Mouse (Mus musculus) embryonic fibroblast, embryonic 13.5 days (primary cell): ENCODE measurements around the gene Tatdn2. TPM values are rescaled to one million over a fixed set of nuclear protein-coding genes. Genes with fewer than 3 reads are reported as not detected.
A peak's percentile ranks its signal among the peaks of the same experiment; 100 is the strongest.

Experiments used
- H3K27ac ChIP-seq: 2 replicates; pipeline ENCODE4 v1.5.1; 2012; ENCODE audit warnings: low read length, control low read depth, inconsistent platforms; ENCODE audit not compliant: insufficient read depth
- H3K4me1 ChIP-seq: 2 replicates; pipeline ENCODE4 v1.6.1; 2011; ENCODE audit warnings: low read length; ENCODE audit not compliant: control insufficient read depth, insufficient read depth
- H3K4me3 ChIP-seq: 2 replicates; pipeline ENCODE4 v1.5.1; 2011; ENCODE audit warnings: mild to moderate bottlenecking, control low read depth, low read length; ENCODE audit not compliant: insufficient read depth
- CTCF ChIP-seq: IDR thresholded peaks from 2 replicates; pipeline ENCODE4 v1.5.1; 2011; ENCODE audit warnings: mild to moderate bottlenecking, control low read depth, low read length, moderate library complexity, borderline replicate concordance; ENCODE audit not compliant: insufficient read depth
- POLR2A ChIP-seq: IDR thresholded peaks from 2 replicates; pipeline ENCODE4 v1.6.1; 2011; ENCODE audit warnings: low read depth, mild to moderate bottlenecking, control low read depth, low read length, moderate library complexity
- polyA plus RNA-seq: library from polyadenylated mRNA; stranded (reverse); fragments of >200 nt; gene quantifications from 2 replicates; pipeline ENCODE4 v1.2.4, GENCODE M21; 2011; ENCODE audit warnings: low read depth; ENCODE audit not compliant: missing spikeins, insufficient read length

Tatdn2 gene
- polyA plus RNA-seq, 1 experiment: 48.1 TPM

GRCm38 (mm10) chr6:113714276-113714675 lies 17.4 kb downstream of the Tatdn2 start:
- TF ChIP-seq CTCF (no peak), POLR2A (no peak)
- no peaks in the 10 kb centered on the region; the same call in 1 of the 2 replicates for H3K4me1 ChIP-seq

GRCm38 (mm10) chr6:113714797-113715196 lies 17.9 kb downstream of the Tatdn2 start:
- no peak overlapping the region for H3K4me3 ChIP-seq
- no peak overlapping the region for H3K27ac ChIP-seq
- no peak for TF ChIP-seq CTCF
- no peak for TF ChIP-seq POLR2A
- H3K4me1 ChIP-seq: no peaks in the 10 kb centered on the region; the same call in 1 of the 2 replicates

More at GRCm38 (mm10) chr6:113714276-113714675, 17.4 kb downstream of the Tatdn2 start:
- H3K27ac ChIP-seq: no peak overlapping the region
- no peak overlapping the region for H3K4me3 ChIP-seq

GRCm38 (mm10) chr6:113717541-113717940 lies 20.7 kb downstream of the Tatdn2 start:
- H3K4me3 ChIP-seq: no peak overlapping the region
- no peaks in the 10 kb centered on the region; the same call in 1 of the 2 replicates for H3K4me1 ChIP-seq
- TF ChIP-seq POLR2A: no peak
- TF ChIP-seq CTCF: no peak
- H3K27ac ChIP-seq: no peak overlapping the region

- no peak for TF ChIP-seq POLR2A
- no peak for TF ChIP-seq CTCF
- Histone ChIP-seq H3K4me1 (peaks cover 3% of the 10 kb centered on the region; the same call in 1 of the 2 replicates), H3K4me3 (no peak within 1 kb of the TSS)
These were observed 23.0 kb downstream of the Tatdn2 start, which contains the start of gene Ghrl for GRCm38 (mm10) chr6:113719878-113720277. TSS of gene Ghrl (minus strand) at chr6:113719880.

GRCm38 (mm10) chr6:113721061-113721460 lies 24.2 kb downstream of the Tatdn2 start:
- TF ChIP-seq POLR2A (no peak), CTCF (no peak)
- no peak overlapping the region for H3K4me3 ChIP-seq
- peaks cover 3% of the 10 kb centered on the region; the same call in 1 of the 2 replicates for H3K4me1 ChIP-seq
- H3K27ac ChIP-seq: no peak overlapping the region

More at GRCm38 (mm10) chr6:113719878-113720277, 23.0 kb downstream of the Tatdn2 start, which contains the start of gene Ghrl:
- H3K27ac ChIP-seq: no peak within 1 kb of the TSS

GRCm38 (mm10) chr6:113728181-113728580 lies 31.3 kb downstream of the Tatdn2 start:
- H3K4me1 ChIP-seq: peaks cover 3% of the 10 kb centered on the region; the same call in 1 of the 2 replicates

DNA sequence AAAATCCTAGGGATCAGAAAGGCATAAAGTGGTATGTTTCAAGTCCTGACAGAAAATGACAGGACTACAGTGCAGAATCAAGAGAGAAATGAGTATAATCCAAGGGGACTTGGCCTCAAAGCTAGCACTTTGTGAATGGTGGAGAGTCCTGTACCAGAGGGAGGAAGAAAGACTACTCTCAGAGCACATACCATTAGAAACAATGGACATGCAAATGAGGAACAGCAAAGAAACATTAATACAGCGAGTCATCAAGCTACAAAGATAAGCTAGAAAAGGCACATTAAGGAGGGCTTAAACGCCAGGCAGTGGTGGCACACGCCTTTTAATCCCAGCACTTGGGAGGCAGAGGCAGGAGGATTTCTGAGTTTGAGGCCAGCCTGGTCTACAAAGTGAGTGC lies 34.4 kb downstream of the Tatdn2 start:
- no peak overlapping the region for H3K27ac ChIP-seq
- no peak overlapping the region for H3K4me3 ChIP-seq
- no peaks in the 10 kb centered on the region for H3K4me1 ChIP-seq
- TF ChIP-seq POLR2A (no peak), CTCF (no peak)

More at GRCm38 (mm10) chr6:113728181-113728580, 31.3 kb downstream of the Tatdn2 start:
- Histone ChIP-seq H3K27ac (no peak overlapping the region), H3K4me3 (no peak overlapping the region)
- no peak for TF ChIP-seq POLR2A
- TF ChIP-seq CTCF: no peak

DNA sequence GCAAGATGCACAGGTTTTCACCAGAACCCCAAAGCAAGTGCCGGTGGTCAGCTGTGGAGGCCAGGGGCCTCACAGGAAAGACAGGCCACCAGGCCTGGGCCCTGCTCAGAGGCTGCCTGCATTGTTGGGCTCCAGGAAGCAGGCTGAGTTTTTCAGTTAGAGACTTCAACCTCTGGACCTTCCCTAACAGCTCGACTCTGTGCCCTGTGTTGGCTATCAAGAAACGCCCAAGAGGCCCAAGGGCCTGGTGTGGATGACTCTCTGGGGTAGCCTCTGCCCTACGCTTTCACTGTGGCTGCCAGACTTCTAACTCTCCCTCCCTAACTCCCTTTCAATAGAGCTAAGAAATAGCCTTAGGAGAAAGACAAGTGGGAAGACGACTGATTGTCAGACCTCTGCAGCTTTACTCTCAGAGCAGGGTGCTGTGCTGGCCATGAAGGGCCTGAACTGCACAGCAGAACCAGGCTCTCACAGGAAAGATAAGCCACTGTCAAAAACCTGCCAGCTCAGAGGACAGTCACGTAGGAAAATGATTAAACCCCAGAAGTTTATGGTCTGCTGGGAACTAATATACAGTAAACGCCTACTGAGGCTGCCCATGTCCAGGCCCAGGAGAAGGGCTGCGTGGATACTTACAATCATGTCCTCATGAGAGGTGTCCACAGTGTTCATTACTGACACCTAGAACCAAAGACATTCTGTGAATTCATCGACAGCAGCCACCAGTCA lies 40.6 kb downstream of the Tatdn2 start:
- Histone ChIP-seq H3K4me3 (no peak overlapping the region), H3K4me1 (peaks cover 4% of the 10 kb centered on the region; the same call in 1 of the 2 replicates), H3K27ac (no peak overlapping the region)
- TF ChIP-seq CTCF (no peak), POLR2A (no peak)

DNA sequence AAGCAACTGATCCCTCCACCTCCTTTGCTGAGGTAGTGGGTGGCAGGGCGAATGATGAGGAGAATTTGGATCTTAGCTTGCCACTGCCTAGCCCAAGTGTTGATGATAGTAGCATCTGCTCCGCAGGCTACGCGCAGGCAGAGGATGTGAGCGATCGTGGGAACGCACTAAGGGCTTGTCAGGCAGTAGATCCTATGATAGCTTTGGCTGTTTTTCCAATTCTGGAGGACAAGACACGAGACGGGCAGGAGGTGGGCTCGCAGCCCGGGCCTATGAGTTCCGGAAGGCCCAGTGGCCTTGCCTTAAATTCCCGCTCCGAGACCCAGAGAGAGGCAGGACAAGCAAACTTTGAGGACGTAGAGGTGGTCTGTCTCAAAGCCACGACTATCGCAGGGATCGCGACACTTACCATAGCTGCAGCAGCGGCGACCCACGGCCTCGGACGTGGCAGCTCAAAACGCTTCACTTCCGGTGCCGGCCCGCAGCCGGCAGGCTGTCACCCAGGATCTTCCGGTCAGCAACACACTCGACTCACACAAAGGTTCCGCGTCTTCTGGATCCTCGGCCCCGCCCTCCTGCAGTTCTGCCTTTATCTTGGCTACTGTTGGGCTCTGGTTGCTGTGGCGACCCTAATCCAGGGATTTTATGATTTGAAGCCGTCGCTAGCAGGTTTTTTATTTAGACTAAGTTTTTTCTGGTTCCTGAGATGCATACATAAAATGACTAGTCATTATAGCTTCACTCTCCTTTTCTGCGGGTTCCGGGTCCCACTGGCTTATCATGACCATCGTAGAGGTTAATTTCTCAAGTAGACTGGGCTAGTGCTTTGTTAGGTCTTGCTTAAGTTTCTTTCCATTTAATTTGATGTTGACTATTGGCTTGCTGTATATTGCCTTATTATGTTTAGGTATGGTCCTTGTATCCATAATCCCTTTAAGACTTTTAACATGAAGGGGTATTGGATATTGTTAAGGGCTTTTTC lies 43.7 kb downstream of the Tatdn2 start, which contains the start of gene Sec13:
TSS of gene Sec13 (minus strand) at position 508 of the 982 bp plus-strand sequence.
- H3K4me1 ChIP-seq: peaks cover 4% of the 10 kb centered on the region; the same call in 1 of the 2 replicates

More for the DNA sequence above, 43.7 kb downstream of the Tatdn2 start, which contains the start of gene Sec13:
- H3K27ac ChIP-seq: peak within 1 kb of the TSS; percentile 61
- H3K4me3 ChIP-seq: peak within 1 kb of the TSS; percentile 93
- peak; percentile 94 for TF ChIP-seq POLR2A
- no peak for TF ChIP-seq CTCF
